Mouse (Mus musculus): Measurements from ENCODE around the gene Shoc2.
"Not testable (repeated sequence)": the region's sequence is repeated elsewhere in the genome, so short reads cannot be mapped to it uniquely, and the experiment has no call there.

The Shoc2 gene

GRCm38 (mm10) chr19:53934046-53934445 is 10.1 kb upstream of the Shoc2 start:
- DNase-seq: no peak

DNA sequence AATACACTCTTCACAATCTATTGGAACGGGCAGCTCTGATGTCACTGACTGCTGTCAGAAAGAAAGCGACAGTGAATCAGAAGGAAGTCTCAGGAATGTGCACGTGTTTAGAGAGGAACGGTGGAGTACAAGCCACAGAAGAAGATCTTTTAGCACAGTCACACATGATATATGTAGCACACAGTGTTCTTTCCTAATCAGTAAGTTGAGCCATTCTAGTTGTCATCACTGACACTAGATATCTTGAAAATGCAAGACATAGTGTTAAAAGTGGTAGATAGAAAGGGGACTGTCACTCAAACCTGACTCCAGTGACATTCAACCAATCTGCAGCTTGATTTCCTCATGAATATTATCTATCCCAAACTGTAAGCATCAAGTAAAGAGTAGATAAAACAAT is 4.6 kb upstream of the Shoc2 start:
- DNase-seq: no peak

- no peak for DNase-seq
These were observed 3.0 kb upstream of the Shoc2 start for GRCm38 (mm10) chr19:53941139-53941538.

- no peak for DNase-seq
These were observed 1.8 kb upstream of the Shoc2 start for GRCm38 (mm10) chr19:53942342-53942741.

GRCm38 (mm10) chr19:53944786-53945169 is 672 bp downstream of the Shoc2 start:
- DNase-seq: no peak

- DNase-seq: peak; percentile 83
These were observed 1.3 kb downstream of the Shoc2 start for GRCm38 (mm10) chr19:53945171-53946042.

DNA sequence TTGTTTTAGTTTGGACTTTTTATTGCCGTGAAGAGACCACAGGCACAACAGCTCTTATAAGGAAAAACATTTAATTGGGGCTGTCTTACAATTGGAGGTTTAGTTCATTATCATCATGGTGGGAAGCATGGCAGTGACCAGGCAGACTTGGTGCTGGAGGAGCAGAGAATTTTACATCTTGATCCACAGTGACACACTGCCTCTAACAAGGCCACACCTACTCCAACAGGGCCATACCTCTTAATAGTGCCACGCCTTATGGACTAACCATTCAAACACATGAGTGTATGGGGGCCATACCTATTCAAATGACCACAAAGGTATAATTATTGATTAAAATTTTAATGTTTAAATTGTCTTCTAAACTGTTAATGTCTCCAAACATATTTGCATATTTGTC is 13.4 kb downstream of the Shoc2 start:
- DNase-seq: no peak

DNA sequence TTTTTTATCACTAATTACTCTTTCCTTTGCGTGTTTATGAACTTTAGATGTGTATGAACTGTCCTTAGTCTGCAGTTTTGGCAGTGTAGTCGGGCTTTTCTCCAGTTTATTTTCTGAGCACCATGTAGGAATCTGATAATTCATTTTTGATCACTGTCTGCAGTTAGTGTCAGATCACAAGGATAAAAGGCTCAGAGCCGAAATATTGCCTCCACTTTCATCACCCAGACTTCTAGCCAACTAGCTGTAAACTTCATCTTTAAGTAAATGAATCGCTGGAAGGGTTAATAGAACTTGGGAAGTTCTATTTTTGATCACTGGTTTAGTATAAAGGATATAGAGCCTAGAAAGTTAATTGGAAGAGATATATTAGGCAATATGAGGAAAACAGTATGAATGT is 18.4 kb downstream of the Shoc2 start:
- DNase-seq: no peak

GRCm38 (mm10) chr19:53964347-53964746 is 20.2 kb downstream of the Shoc2 start:
- DNase-seq: not testable (repeated sequence)

GRCm38 (mm10) chr19:53964910-53965633 is 21.0 kb downstream of the Shoc2 start:
- no peak for DNase-seq

DNA sequence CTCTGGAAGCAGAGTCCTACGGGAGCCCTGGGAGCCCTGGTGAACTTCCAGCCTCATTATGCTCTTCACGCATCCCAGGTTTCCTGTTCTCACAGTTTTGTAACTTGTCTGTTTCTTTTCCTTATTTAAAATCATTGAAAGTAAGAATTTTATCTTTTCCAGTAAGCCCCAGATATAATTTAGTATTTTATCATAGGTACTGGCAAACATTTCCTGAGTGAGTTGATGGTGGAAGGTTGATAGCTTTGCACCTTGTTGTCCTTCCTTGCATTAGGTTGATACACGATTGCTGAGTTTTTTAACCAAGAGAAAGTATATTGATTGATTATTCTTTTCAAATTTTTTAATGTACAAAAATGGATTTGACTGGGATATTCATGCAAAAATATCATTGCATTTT is 25.1 kb downstream of the Shoc2 start:
- DNase-seq: no peak

DNA sequence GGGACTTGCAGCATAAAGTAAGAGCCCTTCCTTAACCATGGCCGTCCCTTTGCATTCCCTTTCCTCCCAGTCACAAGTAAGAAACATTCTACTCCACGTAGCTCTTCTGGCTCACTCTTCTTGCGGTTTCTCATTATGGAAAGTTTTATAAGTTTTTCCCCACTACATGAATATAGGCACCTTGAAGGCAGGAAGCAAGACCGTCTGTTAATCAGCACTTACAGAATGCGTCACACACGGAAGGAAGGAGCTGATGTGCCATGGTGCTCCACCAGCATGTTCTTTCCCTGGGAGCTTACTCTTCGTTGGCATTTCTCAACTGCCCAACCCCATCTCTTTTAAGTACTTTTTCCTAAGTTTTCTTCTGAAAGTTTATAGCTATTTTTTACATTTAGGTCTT is 27.8 kb downstream of the Shoc2 start:
- no peak for DNase-seq

DNA sequence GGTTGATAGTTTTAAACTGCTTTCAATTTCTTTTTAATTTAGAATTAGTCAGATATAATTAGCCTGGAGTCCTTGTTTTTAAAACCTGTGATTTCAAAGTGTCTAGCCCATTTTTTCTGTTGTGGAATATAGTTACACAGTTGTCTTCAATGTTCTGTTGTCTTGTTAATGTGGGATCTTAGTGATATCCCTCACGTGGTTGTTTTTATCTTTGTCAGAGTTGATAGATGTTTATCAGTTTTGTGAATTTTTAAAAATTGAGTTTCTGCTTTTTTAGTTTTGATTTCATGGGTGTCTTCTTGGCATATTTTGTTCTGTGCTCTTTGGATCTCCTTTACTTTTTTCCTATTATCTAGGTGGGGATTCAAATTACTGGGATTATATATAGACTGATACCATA is 29.6 kb downstream of the Shoc2 start:
- no peak for DNase-seq

- DNase-seq: no peak
These were observed 37.9 kb downstream of the Shoc2 start for GRCm38 (mm10) chr19:53982041-53982440.

DNA sequence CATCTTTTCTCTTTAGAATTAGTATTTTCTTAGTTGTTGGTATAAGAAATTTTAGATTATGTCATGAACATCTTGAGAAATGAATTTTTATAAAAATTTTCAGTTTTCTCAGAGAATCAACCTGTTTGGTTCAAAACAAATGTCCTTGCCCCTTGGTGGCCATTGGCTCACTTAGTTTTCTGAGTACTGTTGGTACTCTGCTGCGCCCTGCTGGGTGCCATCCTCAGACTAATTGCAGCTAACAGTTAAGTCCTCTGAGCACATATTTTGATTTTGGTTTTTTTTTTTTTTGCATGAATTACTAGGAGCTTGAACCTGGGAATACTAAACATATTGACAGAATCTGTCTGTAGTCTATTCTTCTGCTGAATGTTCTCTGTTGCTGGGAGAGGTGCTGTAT is 39.2 kb downstream of the Shoc2 start:
- no peak for DNase-seq

DNA sequence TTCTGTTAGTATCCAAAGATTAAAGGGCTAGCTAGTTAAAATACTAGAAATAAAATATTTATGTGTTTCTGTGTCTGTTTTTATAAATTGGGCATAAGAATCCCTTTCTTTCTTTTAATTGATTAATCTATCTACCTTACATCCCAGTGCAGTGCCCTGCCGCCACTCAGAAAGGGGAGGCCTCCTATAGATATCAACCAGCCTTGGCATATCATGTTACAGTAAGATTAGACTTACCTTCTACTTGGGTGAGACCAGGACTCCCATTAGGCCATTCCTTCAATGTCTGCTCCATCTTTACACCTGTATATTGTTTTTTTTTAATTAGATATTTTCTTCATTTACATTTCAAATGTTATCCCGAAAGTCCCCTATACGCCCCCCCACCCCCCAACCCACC is 40.5 kb downstream of the Shoc2 start:
- no peak for DNase-seq

GRCm38 (mm10) chr19:53990538-53990937 is 46.4 kb downstream of the Shoc2 start:
- no peak for DNase-seq

- DNase-seq: no peak
These were observed 49.8 kb downstream of the Shoc2 start for GRCm38 (mm10) chr19:53993860-53994259.

GRCm38 (mm10) chr19:53994276-53994675 is 50.2 kb downstream of the Shoc2 start:
- no peak for DNase-seq

DNA sequence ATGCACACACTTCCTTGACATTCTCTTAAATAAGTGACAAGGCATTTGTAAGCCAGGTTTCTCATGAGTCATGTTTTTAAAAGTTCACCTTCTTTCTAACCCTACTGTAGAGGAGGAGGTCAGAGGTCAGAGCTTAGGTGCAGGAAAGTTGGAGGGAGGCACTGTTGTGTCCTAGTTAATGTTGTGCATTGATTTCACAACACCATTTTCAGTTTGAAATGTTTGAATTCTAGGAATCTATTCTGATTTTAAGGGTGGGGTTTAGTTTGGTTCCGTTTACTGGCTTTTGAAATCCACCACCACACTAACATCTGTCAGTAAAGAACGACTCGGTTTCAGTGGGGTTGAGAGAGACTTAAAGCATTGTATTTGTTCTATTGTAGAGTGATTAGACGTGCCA is 66.9 kb downstream of the Shoc2 start:
- no peak for DNase-seq

GRCm38 (mm10) chr19:54014999-54015398 is 70.9 kb downstream of the Shoc2 start:
- no peak for DNase-seq

GRCm38 (mm10) chr19:54015503-54015902 is 71.4 kb downstream of the Shoc2 start:
- DNase-seq: no peak

GRCm38 (mm10) chr19:54035100-54035499 is 91.0 kb downstream of the Shoc2 start:
- DNase-seq: no peak

GRCm38 (mm10) chr19:54039441-54039840 is 95.3 kb downstream of the Shoc2 start:
- DNase-seq: no peak
